Mouse (Mus musculus): ENCODE data around the gene Gbf1. TPM values are rescaled to one million over a fixed set of nuclear protein-coding genes. Genes with fewer than 3 reads are reported as not detected.

Gbf1 gene
- polyA plus RNA-seq, 1 experiment from 2014 or later = 12.0 TPM

DNA sequence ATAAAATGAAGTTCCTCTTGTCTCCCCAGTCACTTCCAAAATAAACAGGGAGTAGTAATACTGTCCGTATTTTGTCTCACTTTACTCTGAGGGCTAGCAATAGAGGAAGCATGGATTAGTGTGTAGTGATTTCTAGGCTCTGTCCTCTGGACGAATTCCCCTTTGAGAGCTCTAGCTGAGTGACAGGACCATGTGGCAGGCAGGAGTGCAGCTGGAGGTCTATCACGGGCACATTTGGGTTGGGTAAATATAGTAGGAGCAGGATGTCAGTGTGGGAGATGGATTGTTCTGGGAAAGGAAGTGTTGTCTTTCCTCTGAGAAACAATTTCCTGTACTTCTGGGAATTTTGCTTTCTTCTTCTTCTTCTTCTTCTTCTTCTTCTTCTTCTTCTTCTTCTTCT is 34.3 kb downstream of the Gbf1 start:
- H3K4me1 ChIP-seq (ENCODE audit: insufficient read depth) = no peaks in the 10 kb centered on the region; the same call in 1 of the 2 replicates
- 22% methylated on average over 3 of the region's 3 CpGs for WGBS (ENCODE audit: insufficient replicate concordance)
- no peak overlapping the region for H3K9ac ChIP-seq (replicated peaks)
- H3K27me3 ChIP-seq (ENCODE audit: insufficient read depth, low read length) = no peaks in the 10 kb centered on the region
- H3K27ac ChIP-seq (ENCODE audit: low read depth) = no peak overlapping the region
- no peaks in the 10 kb centered on the region for H3K9me3 ChIP-seq (ENCODE audit: low read length)
- no peak overlapping the region for H3K4me3 ChIP-seq (ENCODE audit: low read depth, low read length)
- H3K36me3 ChIP-seq (replicated peaks; ENCODE audit: insufficient read depth, low read length) = no peaks in the 10 kb centered on the region
- TF ChIP-seq CTCF (IDR thresholded peaks at IDR 0.05; ENCODE audit: low read depth) (no peak), EP300 (IDR thresholded peaks at IDR 0.05; ENCODE audit: low read depth) (no peak)
- ATAC-seq = no peak
- no peak for DNase-seq
- no peak overlapping the region for H3K4me2 ChIP-seq (ENCODE audit: low read depth, low read length)

DNA sequence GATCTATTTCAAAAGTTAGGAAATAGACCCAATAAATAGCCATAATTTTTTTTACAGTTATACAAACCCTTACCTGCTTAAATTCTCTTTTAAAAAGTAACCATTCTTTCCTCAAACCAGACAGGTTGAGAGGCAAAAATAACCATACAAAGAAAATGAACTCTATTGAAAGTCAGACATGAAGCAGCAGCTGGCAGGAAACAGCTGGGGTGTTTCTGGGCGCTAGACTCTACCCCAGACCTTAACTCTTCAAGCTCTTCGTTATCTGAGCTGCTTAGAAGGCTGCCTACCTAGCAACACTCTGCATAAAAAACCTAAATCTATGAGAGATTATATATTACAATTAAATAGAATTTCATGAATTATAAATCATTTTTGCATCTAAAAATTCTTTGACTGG is 34.9 kb downstream of the Gbf1 start:
- H3K27ac ChIP-seq (ENCODE audit: low read depth) = no peak overlapping the region
- no peaks in the 10 kb centered on the region for H3K27me3 ChIP-seq (ENCODE audit: insufficient read depth, low read length)
- TF ChIP-seq CTCF (IDR thresholded peaks at IDR 0.05; ENCODE audit: low read depth) (no peak), EP300 (IDR thresholded peaks at IDR 0.05; ENCODE audit: low read depth) (no peak)
- no peak overlapping the region for H3K4me2 ChIP-seq (ENCODE audit: low read depth, low read length)
- WGBS (ENCODE audit: insufficient replicate concordance) = 36% methylated on average over 2 of the region's 2 CpGs
- no peak overlapping the region for H3K4me3 ChIP-seq (ENCODE audit: low read depth, low read length)
- ATAC-seq (no peak), DNase-seq (no peak)
- no peaks in the 10 kb centered on the region; the same call in 1 of the 2 replicates for H3K4me1 ChIP-seq (ENCODE audit: insufficient read depth)
- no peaks in the 10 kb centered on the region for H3K9me3 ChIP-seq (ENCODE audit: low read length)
- H3K36me3 ChIP-seq (replicated peaks; ENCODE audit: insufficient read depth, low read length) = no peaks in the 10 kb centered on the region
- H3K9ac ChIP-seq (replicated peaks) = no peak overlapping the region

GRCm38 (mm10) chr19:46198293-46198692 is 46.0 kb downstream of the Gbf1 start:
- DNase-seq (no peak), ATAC-seq (no peak)
- Histone ChIP-seq H3K27me3 (ENCODE audit: insufficient read depth, low read length) (no peaks in the 10 kb centered on the region), H3K9me3 (ENCODE audit: low read length) (no peaks in the 10 kb centered on the region), H3K9ac (replicated peaks) (no peak overlapping the region), H3K4me1 (ENCODE audit: insufficient read depth) (peaks cover 10% of the 10 kb centered on the region), H3K27ac (ENCODE audit: low read depth) (no peak overlapping the region), H3K4me2 (ENCODE audit: low read depth, low read length) (no peak overlapping the region), H3K4me3 (ENCODE audit: low read depth, low read length) (no peak overlapping the region), H3K36me3 (replicated peaks; ENCODE audit: insufficient read depth, low read length) (no peaks in the 10 kb centered on the region)
- TF ChIP-seq EP300 (IDR thresholded peaks at IDR 0.05; ENCODE audit: low read depth) (no peak), CTCF (IDR thresholded peaks at IDR 0.05; ENCODE audit: low read depth) (no peak)
- 67% methylated on average over 3 of the region's 3 CpGs for WGBS (ENCODE audit: insufficient replicate concordance)

DNA sequence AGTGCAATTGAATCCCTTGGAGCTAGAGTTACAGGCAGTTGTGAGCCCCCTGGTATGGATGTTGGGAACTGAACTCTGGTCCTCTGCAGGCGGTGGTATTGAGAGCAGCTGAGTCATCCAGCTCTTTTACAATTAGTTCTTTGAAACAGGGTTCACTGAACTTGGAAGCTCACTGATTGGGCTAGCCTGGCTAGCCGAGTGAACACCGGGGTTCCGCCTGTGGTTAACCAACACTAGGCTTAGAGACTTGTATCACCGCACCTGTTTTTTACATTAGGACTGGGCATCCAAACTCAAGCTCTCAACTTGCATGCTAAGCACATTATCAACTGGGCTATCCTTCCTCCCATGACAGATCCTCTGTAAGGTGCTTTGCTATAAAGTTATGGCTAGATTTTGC is 46.6 kb downstream of the Gbf1 start:
- ATAC-seq = peak; percentile 25; the same call in 1 of the 2 replicates
- DNase-seq = no peak
- Histone ChIP-seq H3K4me3 (ENCODE audit: low read depth, low read length) (no peak overlapping the region), H3K4me1 (ENCODE audit: insufficient read depth) (peaks cover 10% of the 10 kb centered on the region), H3K36me3 (replicated peaks; ENCODE audit: insufficient read depth, low read length) (no peaks in the 10 kb centered on the region), H3K9me3 (ENCODE audit: low read length) (no peaks in the 10 kb centered on the region), H3K4me2 (ENCODE audit: low read depth, low read length) (no peak overlapping the region), H3K27me3 (ENCODE audit: insufficient read depth, low read length) (no peaks in the 10 kb centered on the region), H3K27ac (ENCODE audit: low read depth) (no peak overlapping the region), H3K9ac (replicated peaks) (no peak overlapping the region)
- WGBS (ENCODE audit: insufficient replicate concordance) = 70% methylated on average over 5 of the region's 5 CpGs
- no peak for TF ChIP-seq CTCF (IDR thresholded peaks at IDR 0.05; ENCODE audit: low read depth)
- no peak for TF ChIP-seq EP300 (IDR thresholded peaks at IDR 0.05; ENCODE audit: low read depth)

GRCm38 (mm10) chr19:46204166-46204565 is 51.9 kb downstream of the Gbf1 start:
- H3K36me3 ChIP-seq (replicated peaks; ENCODE audit: insufficient read depth, low read length) = no peaks in the 10 kb centered on the region

DNA sequence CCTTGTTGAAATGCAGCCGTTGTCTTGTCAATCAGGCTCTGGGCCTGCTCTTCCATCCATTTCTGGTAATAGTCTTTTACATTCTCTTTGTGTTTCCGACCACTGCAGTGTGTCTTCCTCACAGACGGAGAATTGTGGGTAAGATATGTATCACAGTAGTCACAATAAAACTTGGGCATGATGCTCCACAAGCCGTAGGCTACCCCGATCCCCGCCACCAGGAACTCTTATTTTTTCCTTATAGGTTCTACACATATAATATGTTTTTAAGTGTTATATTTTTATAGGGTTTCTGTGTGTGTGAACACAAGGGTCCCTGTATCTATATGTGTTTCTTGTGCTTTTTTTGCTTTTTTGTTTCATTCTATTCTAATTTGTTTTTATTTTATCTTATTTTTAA is 53.4 kb downstream of the Gbf1 start:
- H3K36me3 ChIP-seq (replicated peaks; ENCODE audit: insufficient read depth, low read length) = no peaks in the 10 kb centered on the region
- H3K4me2 ChIP-seq (ENCODE audit: low read depth, low read length) = no peak overlapping the region
- no peaks in the 10 kb centered on the region for H3K27me3 ChIP-seq (ENCODE audit: insufficient read depth, low read length)
- ATAC-seq (no peak), DNase-seq (no peak)
- 88% methylated on average over 6 of the region's 6 CpGs for WGBS (ENCODE audit: insufficient replicate concordance)
- TF ChIP-seq EP300 (IDR thresholded peaks at IDR 0.05; ENCODE audit: low read depth) = no peak
- TF ChIP-seq CTCF (IDR thresholded peaks at IDR 0.05; ENCODE audit: low read depth) = no peak
- H3K9ac ChIP-seq (replicated peaks) = no peak overlapping the region
- H3K4me3 ChIP-seq (ENCODE audit: low read depth, low read length) = no peak overlapping the region
- H3K9me3 ChIP-seq (ENCODE audit: low read length) = no peaks in the 10 kb centered on the region
- H3K27ac ChIP-seq (ENCODE audit: low read depth) = no peak overlapping the region
- no peaks in the 10 kb centered on the region for H3K4me1 ChIP-seq (ENCODE audit: insufficient read depth)

More at GRCm38 (mm10) chr19:46204166-46204565, 51.9 kb downstream of the Gbf1 start:
- Histone ChIP-seq H3K4me2 (ENCODE audit: low read depth, low read length) (no peak overlapping the region), H3K9me3 (ENCODE audit: low read length) (no peaks in the 10 kb centered on the region), H3K27me3 (ENCODE audit: insufficient read depth, low read length) (no peaks in the 10 kb centered on the region), H3K27ac (ENCODE audit: low read depth) (no peak overlapping the region), H3K4me1 (ENCODE audit: insufficient read depth) (no peaks in the 10 kb centered on the region), H3K4me3 (ENCODE audit: low read depth, low read length) (no peak overlapping the region), H3K9ac (replicated peaks) (no peak overlapping the region)
- no peak for ATAC-seq
- TF ChIP-seq CTCF (IDR thresholded peaks at IDR 0.05; ENCODE audit: low read depth) = no peak
- no peak for TF ChIP-seq EP300 (IDR thresholded peaks at IDR 0.05; ENCODE audit: low read depth)
- 89% methylated on average over 6 of the region's 6 CpGs for WGBS (ENCODE audit: insufficient replicate concordance)
- no peak for DNase-seq

GRCm38 (mm10) chr19:46210951-46211350 is 58.6 kb downstream of the Gbf1 start:
- no peak for TF ChIP-seq CTCF (IDR thresholded peaks at IDR 0.05; ENCODE audit: low read depth)
- TF ChIP-seq EP300 (IDR thresholded peaks at IDR 0.05; ENCODE audit: low read depth) = no peak
- ATAC-seq (no peak), DNase-seq (no peak)
- no peak overlapping the region for H3K4me3 ChIP-seq (ENCODE audit: low read depth, low read length)
- H3K9me3 ChIP-seq (ENCODE audit: low read length) = no peaks in the 10 kb centered on the region
- H3K27ac ChIP-seq (ENCODE audit: low read depth) = no peak overlapping the region
- H3K4me1 ChIP-seq (ENCODE audit: insufficient read depth) = no peaks in the 10 kb centered on the region
- H3K36me3 ChIP-seq (replicated peaks; ENCODE audit: insufficient read depth, low read length) = no peaks in the 10 kb centered on the region
- no peak overlapping the region for H3K4me2 ChIP-seq (ENCODE audit: low read depth, low read length)
- no peak overlapping the region for H3K9ac ChIP-seq (replicated peaks)
- no peaks in the 10 kb centered on the region for H3K27me3 ChIP-seq (ENCODE audit: insufficient read depth, low read length)

All from liver, postnatal 0 days (tissue).